Mouse (Mus musculus): ENCODE results near the gene Fam196a. TPM values are rescaled to one million over a fixed set of nuclear protein-coding genes. Genes with fewer than 3 reads are reported as not detected.
A peak's percentile ranks its signal among the peaks of the same experiment; 100 is the strongest.

Fam196a gene
- polyA plus RNA-seq, 1 experiment from 2014 or later, result 9.5 TPM

DNA sequence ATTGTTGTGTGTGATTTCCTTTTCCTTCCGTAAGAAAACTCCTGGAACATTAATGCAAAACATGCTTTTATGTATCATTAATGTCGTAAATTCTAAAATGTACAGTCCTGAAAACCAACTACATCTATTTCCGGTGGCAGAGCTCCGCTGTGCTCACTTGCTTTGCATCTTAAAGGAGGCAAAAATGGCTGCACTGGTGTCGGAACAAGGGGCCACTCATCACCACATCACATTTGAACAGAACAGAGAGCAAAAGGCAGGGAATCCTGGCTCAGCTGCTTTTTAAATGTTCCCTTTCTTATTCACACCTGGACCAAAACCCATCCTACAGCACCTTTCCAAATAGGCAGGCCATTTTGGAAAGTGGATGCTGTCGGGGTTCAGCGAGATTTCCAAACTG is 65.2 kb downstream of the Fam196a start:
- Histone ChIP-seq H3K4me1 (ENCODE audit: control insufficient read depth, insufficient read depth, low read length) (no peaks in the 10 kb centered on the region), H3K27me3 (replicated peaks; ENCODE audit: control insufficient read depth, insufficient read depth, low read length) (no peaks in the 10 kb centered on the region), H3K9ac (ENCODE audit: low read length) (no peak overlapping the region), H3K4me2 (ENCODE audit: low read length) (no peak overlapping the region), H3K4me3 (ENCODE audit: low read depth, low read length) (no peak overlapping the region), H3K27ac (ENCODE audit: low read depth, low read length) (no peak overlapping the region), H3K9me3 (replicated peaks; ENCODE audit: control insufficient read depth, low read length) (no peaks in the 10 kb centered on the region), H3K36me3 (ENCODE audit: control insufficient read depth, insufficient read depth, low read length) (no peaks in the 10 kb centered on the region)
- no peak for ATAC-seq
- DNase-seq (ENCODE audit: low spot score), result no peak
- 92% methylated on average over 7 of the region's 7 CpGs for WGBS

GRCm38 (mm10) chr7:134872511-134872910 is 65.7 kb downstream of the Fam196a start:
- DNase-seq (ENCODE audit: low spot score) (no peak), ATAC-seq (no peak)
- no peak overlapping the region for H3K4me3 ChIP-seq (ENCODE audit: low read depth, low read length)
- WGBS, result 91% methylated on average over 3 of the region's 3 CpGs
- H3K4me1 ChIP-seq (ENCODE audit: control insufficient read depth, insufficient read depth, low read length), result no peaks in the 10 kb centered on the region
- H3K27ac ChIP-seq (ENCODE audit: low read depth, low read length), result no peak overlapping the region
- no peak overlapping the region for H3K9ac ChIP-seq (ENCODE audit: low read length)
- no peak overlapping the region for H3K4me2 ChIP-seq (ENCODE audit: low read length)
- H3K9me3 ChIP-seq (replicated peaks; ENCODE audit: control insufficient read depth, low read length), result no peaks in the 10 kb centered on the region
- no peaks in the 10 kb centered on the region for H3K36me3 ChIP-seq (ENCODE audit: control insufficient read depth, insufficient read depth, low read length)
- no peaks in the 10 kb centered on the region for H3K27me3 ChIP-seq (replicated peaks; ENCODE audit: control insufficient read depth, insufficient read depth, low read length)

DNA sequence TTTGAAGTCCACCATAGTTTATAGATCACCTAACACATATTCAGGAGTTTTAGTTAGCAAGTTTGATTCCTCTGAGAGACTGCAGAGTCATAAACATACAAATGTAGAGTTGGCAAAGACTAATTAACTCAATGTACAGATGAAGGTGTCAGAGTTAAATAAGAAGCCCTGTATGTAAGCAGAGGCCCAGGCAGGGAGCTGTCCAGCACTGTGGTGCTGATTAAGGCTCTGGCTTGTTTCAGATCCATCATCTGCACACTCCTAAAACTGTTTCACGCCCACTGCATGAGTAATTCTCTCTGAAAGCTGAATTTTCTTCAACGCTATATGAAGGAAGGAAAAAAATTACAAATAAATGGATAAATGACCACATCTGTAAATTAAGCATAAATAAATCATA is 74.1 kb downstream of the Fam196a start:
- Histone ChIP-seq H3K4me3 (ENCODE audit: low read depth, low read length) (no peak overlapping the region), H3K4me1 (ENCODE audit: control insufficient read depth, insufficient read depth, low read length) (no peaks in the 10 kb centered on the region), H3K27ac (ENCODE audit: low read depth, low read length) (no peak overlapping the region), H3K9me3 (replicated peaks; ENCODE audit: control insufficient read depth, low read length) (no peaks in the 10 kb centered on the region), H3K27me3 (replicated peaks; ENCODE audit: control insufficient read depth, insufficient read depth, low read length) (no peaks in the 10 kb centered on the region), H3K4me2 (ENCODE audit: low read length) (no peak overlapping the region), H3K9ac (ENCODE audit: low read length) (no peak overlapping the region), H3K36me3 (ENCODE audit: control insufficient read depth, insufficient read depth, low read length) (no peaks in the 10 kb centered on the region)
- DNase-seq (ENCODE audit: low spot score) (peak; percentile 58), ATAC-seq (no peak)
- WGBS, result 71% methylated on average over 2 of the region's 2 CpGs

GRCm38 (mm10) chr7:134862000-134862399 is 76.2 kb downstream of the Fam196a start:
- no peak overlapping the region for H3K9ac ChIP-seq (ENCODE audit: low read length)
- ATAC-seq (no peak), DNase-seq (ENCODE audit: low spot score) (peak; percentile 29)
- 73% methylated on average over 6 of the region's 6 CpGs for WGBS
- no peaks in the 10 kb centered on the region for H3K4me1 ChIP-seq (ENCODE audit: control insufficient read depth, insufficient read depth, low read length)
- no peaks in the 10 kb centered on the region for H3K9me3 ChIP-seq (replicated peaks; ENCODE audit: control insufficient read depth, low read length)
- no peak overlapping the region for H3K4me2 ChIP-seq (ENCODE audit: low read length)
- H3K36me3 ChIP-seq (ENCODE audit: control insufficient read depth, insufficient read depth, low read length), result no peaks in the 10 kb centered on the region
- no peak overlapping the region for H3K4me3 ChIP-seq (ENCODE audit: low read depth, low read length)
- H3K27me3 ChIP-seq (replicated peaks; ENCODE audit: control insufficient read depth, insufficient read depth, low read length), result no peaks in the 10 kb centered on the region
- no peak overlapping the region for H3K27ac ChIP-seq (ENCODE audit: low read depth, low read length)

- 83% methylated on average over 4 of the region's 4 CpGs for WGBS
- no peaks in the 10 kb centered on the region for H3K36me3 ChIP-seq (ENCODE audit: control insufficient read depth, insufficient read depth, low read length)
- H3K9me3 ChIP-seq (replicated peaks; ENCODE audit: control insufficient read depth, low read length), result no peaks in the 10 kb centered on the region
- H3K9ac ChIP-seq (ENCODE audit: low read length), result no peak overlapping the region
- DNase-seq (ENCODE audit: low spot score) (peak; percentile 79), ATAC-seq (peak; percentile 34; the same call in 1 of the 2 replicates)
- H3K4me2 ChIP-seq (ENCODE audit: low read length), result no peak overlapping the region
- H3K27me3 ChIP-seq (replicated peaks; ENCODE audit: control insufficient read depth, insufficient read depth, low read length), result no peaks in the 10 kb centered on the region
- H3K4me3 ChIP-seq (ENCODE audit: low read depth, low read length), result no peak overlapping the region
- H3K4me1 ChIP-seq (ENCODE audit: control insufficient read depth, insufficient read depth, low read length), result no peaks in the 10 kb centered on the region
- H3K27ac ChIP-seq (ENCODE audit: low read depth, low read length), result no peak overlapping the region
Observed at GRCm38 (mm10) chr7:134842751-134843150, 95.5 kb downstream of the Fam196a start.

GRCm38 (mm10) chr7:134840066-134840465 is 98.2 kb downstream of the Fam196a start:
- no peak overlapping the region for H3K9ac ChIP-seq (ENCODE audit: low read length)
- H3K27ac ChIP-seq (ENCODE audit: low read depth, low read length), result no peak overlapping the region
- H3K27me3 ChIP-seq (replicated peaks; ENCODE audit: control insufficient read depth, insufficient read depth, low read length), result no peaks in the 10 kb centered on the region
- ATAC-seq, result no peak
- H3K4me1 ChIP-seq (ENCODE audit: control insufficient read depth, insufficient read depth, low read length), result no peaks in the 10 kb centered on the region
- H3K4me2 ChIP-seq (ENCODE audit: low read length), result no peak overlapping the region
- DNase-seq (ENCODE audit: low spot score), result no peak
- H3K4me3 ChIP-seq (ENCODE audit: low read depth, low read length), result no peak overlapping the region
- 100% methylated on average over 2 of the region's 2 CpGs for WGBS
- no peaks in the 10 kb centered on the region for H3K36me3 ChIP-seq (ENCODE audit: control insufficient read depth, insufficient read depth, low read length)
- no peaks in the 10 kb centered on the region for H3K9me3 ChIP-seq (replicated peaks; ENCODE audit: control insufficient read depth, low read length)

Measured in forebrain, embryonic 14.5 days (tissue).